Mouse (Mus musculus) ovary, postnatal 14 days (tissue): ENCODE data around the gene Tubb4a.
"Not testable (repeated sequence)": the region's sequence is repeated elsewhere in the genome, so short reads cannot be mapped to it uniquely, and the experiment has no call there.

Experiments
- DNase-seq: peaks from one replicate; pipeline ENCODE4 v3.0.0; 2022; ENCODE audit warnings: low spot score

The Tubb4a gene

DNA sequence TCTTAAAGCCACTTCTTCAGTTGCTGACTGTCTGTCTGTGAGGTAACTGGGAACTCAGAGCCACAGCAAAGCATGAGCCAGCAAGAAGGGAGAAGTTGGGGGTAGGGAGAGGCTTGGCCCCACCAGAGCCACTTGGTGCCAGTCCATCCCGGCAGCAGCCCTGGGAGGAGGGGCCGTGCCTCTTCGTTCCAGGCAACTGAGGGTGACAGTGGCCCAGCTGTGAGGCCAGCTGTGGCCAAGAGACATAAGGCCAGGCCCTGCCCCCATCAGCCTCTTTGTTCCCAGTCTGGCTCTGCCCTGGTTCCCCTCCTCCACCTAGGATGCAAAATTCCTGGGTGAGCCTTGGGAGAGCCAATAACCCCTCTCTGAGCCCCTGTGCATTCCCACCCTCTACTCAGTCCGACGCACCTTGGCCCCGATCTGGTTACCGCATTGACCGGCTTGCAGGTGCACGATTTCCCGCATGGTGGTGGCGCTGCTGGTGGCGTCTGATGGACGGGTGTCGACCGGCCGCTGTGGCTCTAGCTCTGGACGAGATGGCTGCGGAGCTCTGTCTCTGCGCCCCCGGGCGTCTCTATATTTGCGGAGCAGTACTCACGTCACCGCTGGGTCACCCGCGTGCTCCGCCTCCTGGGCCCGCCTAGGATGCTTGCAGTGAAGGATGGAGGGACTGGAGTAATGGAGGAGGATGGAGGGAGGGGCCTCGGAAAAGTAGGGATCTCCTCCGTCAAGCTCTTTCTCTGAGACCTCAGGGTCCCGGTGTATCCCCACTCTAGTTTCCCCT lies at the start of gene Tubb4a:
Gene Tubb4a (minus strand): TSS at position 734 of the 784 bp plus-strand sequence.
- DNase-seq = no peak

DNA sequence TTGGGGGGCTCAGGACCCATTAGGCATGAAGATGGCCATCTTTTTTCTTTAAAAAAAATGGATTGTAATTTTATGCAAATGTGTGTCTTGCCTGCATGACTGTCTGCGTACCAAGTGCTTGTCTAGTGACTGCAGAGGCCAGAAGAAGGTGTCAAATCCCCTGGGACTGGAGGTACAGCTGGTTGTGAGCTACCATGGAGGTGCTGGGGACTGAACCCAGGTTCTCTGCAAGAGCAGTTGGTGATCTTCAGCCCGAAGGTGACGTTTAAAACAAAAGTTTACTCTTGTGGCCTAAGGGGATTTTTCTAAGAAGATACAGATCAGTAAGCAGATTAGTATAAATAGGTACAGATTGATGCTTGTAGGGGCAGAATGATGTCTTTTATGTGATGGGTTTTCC lies 48.1 kb upstream of the Tubb4a start:
- DNase-seq = no peak

DNA sequence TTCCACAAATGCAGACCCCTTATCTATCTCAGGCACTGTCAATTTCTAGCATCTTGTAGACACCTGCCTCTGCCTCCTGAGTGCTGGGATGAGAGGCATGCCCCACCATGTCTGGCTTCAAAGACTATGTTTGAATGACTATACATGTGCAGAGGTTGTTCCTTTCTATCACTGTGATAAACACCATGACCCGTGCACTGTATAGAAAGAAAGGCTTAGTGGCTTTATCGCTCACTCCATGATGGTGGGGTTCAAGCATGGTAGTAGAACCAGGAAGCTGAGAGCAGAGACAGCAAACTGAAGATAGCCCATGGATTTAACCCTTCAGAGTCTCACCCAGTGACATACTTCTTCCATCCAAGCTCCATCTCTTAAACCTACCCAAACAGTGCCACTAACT lies 47.1 kb upstream of the Tubb4a start:
- no peak for DNase-seq

DNA sequence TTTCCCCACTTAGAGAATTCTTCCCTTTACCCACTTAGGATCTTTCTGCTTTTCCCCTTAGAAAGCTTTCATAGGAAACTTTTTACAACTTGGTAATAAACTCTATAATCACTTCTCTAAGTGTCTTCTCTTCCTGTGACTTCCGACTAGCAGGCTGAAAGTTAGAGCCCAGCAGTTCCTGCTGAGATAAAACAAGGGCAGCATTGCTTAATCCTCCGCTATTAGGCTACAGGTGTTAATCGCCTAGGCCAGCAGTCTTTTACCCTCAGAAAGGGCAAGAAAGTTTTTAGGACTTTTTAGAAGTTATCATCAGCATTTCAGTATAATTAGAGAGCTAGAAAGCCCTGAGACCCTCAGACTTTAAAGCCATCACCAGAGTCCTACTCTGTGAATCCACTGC lies 46.4 kb upstream of the Tubb4a start:
- DNase-seq = not testable (repeated sequence)

DNA sequence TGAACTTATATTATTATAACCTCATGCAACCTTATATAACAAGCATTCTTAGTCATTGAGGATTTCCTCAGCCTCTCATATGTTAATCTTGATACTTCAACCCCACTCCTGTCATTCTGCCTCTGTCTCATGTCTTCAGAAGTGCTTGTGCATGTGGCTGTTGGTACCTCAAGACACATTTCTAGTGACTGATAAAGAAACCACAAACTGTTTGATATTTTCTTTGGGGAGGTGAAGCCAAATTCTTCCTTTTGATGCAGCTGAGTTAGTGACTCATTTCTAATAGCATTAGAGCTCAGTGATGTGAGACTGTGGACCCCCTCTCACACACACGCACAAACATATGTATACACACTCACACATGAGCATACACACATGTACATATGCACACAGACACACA lies 44.2 kb upstream of the Tubb4a start:
- DNase-seq = no peak

DNA sequence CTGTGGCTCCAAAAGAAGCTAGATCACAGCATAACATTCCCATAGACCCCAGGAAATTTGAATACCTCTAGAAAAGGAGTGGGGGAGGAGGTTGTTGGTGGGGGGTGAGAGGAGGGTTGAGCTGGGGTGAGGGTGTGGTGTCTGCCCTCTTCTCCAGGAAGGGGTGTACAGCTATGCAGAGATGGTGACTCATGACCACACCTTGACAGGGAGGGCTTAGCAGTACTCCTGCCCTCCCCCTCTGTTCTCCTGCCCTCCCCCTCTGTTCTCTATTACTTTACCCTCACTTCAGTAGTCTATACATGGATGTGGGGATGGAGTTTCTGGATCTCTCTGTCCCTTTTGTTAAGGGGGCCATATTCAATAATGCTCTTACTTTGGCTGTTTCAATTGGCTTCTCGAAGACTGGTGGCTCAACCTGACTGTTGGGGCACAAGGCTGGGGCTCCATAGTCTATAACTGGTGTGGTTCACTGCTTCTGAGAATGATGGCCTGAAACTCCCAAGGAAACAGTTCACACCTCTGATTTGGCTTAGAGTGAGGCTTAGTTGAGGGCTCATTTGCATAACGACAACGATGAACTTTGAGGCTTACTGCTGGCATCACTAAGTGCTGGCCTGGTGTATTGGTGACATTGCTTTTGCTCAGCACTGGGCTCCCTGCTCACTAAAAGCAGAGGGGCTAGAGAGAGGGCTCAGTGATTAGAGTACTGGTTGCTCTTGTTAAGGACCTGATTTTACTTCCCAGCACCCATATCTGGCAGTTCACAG lies 38.5 kb upstream of the Tubb4a start:
- no peak for DNase-seq

DNA sequence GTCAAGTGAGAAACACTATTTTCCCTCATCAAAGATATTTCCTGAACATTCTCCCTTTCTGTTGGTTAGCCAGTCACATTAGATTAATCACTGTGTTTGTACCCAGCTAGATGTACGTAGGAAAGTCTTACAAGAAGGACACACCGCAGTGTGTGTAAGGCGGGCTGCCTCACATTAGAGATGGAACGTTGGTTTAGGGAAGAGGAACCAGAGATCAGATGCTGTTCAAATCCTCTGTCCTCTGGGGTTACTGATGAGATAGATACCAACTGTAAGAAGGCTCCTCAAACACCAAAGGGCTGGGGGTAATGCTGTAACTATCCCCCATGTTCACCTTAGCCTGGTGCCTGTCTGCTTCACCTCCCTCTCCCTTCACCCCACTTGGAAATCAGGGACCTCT lies 37.2 kb upstream of the Tubb4a start:
- no peak for DNase-seq

DNA sequence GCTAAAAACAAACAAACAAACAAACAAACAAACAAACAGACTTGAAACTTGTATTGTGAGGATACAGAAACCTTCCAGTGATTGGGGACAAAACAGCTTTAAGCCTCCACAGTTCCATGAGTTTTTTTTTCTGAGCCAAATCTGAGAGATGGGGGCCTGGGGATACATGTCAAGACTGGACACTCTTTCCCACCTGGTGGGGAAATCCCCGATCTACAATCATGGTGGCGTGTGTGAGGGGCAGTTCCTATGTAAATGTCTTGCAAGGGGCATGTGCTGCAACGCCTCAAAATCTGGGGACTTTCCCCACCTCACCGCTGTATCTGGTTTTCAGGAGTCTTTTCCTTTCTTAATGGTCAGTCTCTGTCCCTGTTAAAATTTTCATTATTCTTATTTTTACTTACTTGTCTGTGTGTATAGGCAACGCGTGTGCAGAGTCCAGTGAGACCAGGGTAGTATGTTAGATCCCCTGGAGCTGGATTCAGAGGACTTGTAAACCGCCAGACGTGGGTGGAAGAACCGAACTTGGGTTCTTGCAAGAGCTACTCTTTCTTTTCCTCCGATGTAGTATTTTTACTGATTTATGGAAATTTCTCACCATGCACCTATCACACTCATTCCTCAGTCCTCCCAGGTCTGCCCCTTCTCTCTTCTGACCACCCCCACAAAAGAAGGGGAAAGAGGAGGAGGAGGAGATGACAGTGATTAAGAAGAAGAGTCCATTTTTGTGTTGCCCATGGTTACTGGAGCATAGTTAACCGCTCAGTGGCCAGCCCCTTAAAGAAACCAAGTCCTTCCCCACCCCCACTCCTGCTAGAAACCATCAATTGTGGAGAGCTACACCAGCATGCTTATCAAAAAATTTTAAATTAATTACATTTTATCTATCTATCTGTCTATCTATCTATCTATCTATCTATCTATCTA lies 35.9 kb upstream of the Tubb4a start:
- DNase-seq = no peak

DNA sequence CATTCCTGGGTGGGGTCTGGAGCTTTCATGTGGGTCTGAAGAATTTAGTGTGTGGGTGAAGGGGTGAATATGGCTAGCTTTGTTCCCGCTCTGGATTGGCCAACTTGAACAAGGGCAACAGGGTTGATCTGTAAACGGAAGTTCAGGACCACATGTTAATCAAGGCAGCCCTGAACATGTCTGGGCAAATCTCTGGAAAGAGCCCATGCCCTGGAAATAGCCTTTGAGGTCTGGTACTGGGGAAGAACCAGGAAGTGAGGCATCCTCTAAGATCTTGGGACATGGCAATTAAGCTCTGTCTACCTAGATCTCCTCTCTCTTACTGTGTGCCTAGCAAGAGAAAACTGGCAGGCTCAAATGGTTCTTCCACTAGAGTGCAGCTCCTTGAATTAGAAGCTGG lies 34.3 kb upstream of the Tubb4a start:
- no peak for DNase-seq

DNA sequence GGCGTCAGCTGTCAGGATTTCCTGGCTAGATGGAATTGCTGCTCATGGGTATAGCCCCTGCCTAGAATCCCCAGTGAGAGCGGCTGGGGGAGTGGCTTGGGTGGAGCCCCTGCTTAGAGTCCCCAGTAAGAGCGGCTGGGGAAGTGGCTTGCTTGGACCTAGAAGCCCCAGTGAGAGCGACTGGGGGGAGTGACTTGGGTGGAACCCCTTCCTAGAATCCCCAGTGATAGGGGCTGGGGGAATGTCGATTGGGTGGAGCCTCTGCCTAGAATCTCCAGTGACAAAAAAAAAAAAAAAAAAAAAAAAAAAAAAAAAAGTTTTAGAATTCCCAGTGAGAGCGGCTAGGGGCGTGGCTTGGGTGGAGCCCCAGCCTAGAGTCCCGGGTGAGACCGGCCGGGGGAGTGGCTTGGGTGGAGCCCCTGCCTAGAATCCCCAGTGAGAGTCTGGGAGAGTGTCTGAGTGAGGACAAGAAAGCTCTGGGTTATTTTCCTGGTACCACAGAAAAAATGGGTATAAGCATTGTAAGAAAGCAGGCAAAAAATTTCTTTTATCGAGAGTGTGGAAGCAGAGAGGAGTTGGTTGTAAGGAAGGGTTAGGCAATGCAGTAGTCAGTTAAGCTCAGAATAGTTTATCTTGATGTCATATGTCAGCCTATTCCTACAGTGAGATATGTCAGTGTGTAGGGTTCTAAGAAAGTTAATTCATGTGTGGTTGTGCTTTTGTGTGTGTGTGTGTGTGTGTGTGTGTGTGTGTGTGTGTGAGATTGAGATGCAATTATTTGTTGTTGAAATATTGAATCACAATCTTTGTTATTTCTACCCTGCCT lies 31.2 kb upstream of the Tubb4a start:
- DNase-seq = no peak

DNA sequence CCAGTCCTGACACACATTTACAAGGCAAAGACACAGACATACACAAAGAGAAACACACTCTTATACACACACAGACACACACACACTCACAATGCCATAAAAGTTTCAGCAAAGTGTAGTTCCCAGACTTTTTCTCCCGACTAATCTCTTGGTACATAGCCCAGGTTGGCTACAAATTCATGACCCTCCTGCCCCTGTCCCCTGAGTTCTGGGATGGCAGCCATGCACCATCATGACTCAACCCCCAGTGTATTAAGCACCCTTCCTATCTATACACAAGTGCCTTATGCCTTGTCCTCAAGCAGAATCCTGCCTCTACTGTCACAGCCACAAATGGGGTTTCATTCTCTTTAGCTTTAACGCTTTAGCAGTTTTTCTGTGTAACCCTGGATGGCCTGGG lies 29.2 kb upstream of the Tubb4a start:
- no peak for DNase-seq

DNA sequence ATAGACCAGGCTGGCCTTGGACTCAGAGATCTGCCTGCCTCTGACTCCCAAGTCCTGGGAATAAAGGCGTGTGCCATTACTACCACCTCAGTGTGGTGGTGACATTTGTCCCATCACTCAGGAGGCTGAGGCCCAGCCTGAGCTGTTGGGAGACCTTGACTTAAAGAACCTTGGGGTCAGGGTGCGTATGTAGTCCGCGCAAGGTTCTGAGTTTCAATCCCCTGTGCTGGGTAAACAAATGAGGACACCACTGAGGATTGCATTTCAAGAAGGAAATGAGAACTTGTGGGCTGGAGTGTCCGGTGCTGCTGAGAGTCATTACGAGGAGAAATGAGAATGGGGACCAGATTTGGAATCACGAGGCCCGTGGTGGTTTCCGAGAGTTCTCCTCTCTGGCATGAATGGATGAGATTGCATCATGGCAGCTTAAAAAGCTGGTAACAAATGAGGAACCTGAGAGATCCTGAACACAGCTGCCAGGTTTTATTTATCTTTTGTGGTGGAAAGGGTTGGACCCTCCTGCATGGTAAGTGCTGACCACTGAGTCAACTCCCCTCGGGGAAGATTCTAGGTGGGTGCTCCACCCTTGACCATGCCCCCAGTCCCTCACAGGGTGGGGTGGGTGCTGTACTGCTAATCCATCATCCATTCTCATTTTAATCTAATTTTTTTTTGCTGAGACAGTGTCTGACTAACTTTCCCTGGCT lies 25.3 kb upstream of the Tubb4a start:
- no peak for DNase-seq

DNA sequence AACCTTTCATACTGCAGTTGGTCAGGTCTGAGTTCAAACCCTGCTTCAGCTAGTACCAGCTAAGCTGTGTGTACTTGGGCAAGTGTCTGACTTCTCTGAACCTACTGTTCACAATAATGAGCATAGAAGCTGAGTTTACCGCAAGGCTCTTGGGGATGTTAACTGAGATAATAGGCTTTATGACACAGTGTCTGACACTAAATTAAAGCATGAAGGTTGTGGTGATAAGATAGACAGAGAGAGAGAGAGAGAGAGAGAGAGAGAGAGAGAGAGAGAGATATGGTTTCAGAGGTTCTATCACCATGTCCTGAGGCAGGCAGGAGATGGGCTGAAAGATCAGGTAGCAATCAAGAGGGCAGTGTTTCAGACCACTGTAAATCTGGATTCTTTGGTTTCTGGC lies 22.4 kb upstream of the Tubb4a start:
- no peak for DNase-seq

DNA sequence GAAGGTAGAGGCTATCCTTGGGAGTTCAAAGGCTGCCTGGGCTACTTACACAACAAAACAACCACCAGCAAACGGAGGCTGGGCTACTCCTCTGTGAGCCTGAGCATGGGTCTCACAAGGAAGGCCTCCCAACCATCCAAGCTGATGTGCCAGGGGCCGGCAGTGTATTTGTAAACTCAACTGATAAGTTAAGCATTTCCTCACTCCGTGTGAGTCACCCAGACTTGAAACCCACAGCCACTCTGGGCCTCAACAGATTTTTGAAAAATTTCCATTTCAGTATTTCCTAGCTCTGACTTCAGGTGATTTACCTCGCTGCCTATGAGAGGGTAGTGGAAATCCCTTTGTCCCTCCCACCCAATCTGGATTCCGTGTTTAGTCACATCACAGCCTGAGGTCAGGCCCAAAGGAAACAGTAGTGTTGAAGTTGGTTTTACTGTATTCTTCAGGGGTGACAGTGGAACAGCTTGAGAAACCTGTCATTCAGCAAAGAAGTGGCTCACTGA lies 21.1 kb upstream of the Tubb4a start:
- DNase-seq = no peak

DNA sequence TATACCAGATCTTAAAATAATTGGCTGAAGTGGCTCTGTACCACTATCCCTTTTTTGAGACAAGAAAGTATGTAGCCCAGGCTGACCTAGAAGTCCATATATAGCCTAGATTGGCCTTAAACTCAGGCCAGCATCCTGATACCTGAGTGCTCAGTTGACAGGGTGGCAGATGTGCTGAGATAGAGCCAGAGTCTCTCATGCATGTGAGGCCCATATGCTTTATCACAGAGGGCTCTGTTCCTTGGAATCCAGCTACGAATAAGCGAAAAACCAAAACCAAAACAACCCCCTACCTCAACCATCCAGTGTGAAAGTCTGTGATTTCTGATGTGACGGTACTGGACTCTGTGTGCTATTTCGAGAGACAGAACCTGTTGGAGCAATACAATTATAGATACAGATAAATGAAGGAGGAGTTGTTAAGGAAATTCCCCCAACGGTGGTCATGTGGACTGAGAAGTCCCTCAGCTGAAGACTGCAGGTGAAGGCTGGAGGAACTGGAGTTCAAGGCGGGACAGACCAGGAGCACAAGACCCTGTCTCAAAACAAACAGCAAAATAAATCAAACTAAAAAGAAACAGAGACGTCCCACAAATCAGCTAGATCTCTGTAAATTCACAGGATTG lies 20.6 kb upstream of the Tubb4a start:
- no peak for DNase-seq

DNA sequence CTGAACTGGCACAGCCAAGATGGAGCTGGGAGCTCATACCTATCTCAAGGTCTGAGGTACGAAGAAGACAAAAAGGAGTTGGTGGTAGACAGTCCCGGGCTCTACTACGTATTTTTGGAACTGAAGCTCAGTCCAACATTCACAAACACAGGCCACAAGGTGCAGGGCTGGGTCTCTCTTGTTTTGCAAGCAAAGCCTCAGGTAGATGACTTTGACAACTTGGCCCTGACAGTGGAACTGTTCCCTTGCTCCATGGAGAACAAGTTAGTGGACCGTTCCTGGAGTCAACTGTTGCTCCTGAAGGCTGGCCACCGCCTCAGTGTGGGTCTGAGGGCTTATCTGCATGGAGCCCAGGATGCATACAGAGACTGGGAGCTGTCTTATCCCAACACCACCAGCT lies 19.5 kb upstream of the Tubb4a start:
- DNase-seq = no peak

DNA sequence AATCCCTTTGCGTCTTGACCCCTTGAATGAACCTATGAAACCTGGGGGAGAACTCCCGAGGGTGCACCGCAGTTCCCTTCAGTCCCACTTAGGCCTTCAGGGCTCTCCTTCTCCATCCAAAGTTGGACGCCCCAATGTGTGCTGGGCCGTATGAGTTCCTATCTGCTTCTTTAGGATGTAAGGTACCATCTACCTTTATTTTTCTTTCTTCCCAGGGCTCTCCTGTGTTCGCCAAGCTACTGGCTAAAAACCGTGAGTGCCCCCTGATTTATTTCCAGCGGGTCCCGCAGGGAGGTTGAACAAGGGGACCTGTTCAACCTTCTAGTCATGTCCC lies 18.4 kb upstream of the Tubb4a start:
- no peak for DNase-seq

DNA sequence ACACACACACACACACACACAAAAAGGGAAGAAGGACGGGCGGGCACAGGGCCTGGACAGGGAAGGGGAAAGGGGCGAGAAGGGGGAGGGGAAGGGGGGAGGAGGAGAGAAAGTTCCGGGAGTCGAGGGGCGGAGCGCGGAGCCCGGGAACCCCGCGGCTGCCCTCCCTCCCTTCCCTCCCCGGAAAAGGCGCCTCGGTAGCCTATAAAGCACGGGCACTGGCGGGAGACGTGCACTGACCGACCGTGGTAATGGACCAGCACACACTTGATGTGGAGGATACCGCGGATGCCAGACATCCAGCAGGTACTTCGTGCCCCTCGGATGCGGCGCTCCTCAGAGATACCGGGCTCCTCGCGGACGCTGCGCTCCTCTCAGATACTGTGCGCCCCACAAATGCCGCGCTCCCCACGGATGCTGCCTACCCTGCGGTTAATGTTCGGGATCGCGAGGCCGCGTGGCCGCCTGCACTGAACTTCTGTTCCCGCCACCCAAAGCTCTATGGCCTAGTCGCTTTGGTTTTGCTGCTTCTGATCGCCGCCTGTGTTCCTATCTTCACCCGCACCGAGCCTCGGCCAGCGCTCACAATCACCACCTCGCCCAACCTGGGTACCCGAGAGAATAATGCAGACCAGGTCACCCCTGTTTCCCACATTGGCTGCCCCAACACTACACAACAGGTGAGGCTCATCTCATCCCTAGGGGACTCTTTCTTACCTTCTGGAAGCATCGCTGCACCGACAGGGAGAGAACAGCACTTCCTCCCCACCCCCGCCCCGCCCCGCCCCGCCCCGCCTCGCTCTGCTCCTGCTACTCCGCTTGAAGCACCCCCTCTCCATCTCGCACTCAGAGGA lies 17.8 kb upstream of the Tubb4a start, which contains the start of gene Tnfsf9:
Gene Tnfsf9 (plus strand): TSS at position 145 of the 854 bp plus-strand sequence.
- no peak for DNase-seq

DNA sequence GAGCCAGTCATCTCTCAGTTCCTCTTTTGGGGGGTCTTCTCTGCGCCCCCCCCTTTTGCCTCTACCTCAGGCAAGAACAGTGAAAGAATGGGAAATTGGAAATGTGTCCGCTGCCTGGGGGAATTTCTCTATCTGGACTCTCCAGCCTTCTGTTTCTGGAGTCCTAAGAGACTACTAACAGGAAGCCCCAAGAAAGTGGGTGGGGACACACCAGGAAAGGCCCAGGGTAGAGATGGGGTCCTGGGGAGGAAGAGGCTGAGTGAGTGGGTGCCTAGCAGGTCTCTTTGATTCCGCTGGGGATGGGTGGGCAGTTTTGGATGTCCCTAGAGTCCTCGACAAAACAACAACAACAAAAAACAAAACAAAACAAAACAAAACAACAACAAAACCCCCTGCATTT lies 16.9 kb upstream of the Tubb4a start:
- no peak for DNase-seq
